Mouse (Mus musculus): ENCODE results near the gene Tada2b. TPM values are rescaled to one million over a fixed set of nuclear protein-coding genes. Genes with fewer than 3 reads are reported as not detected.

The Tada2b gene
- total RNA-seq, 1 experiment from 2014 or later = 3.7 TPM

Other genes starting within 250 kb of the Tada2b start
- 0.30 and 0.63 TPM in 2 replicates for gene Sorcs2, start 86.1 kb downstream of the Tada2b start, total RNA-seq (2017)
- gene Grpel1, start 19.3 kb downstream of the Tada2b start, total RNA-seq (2017) = 25.1 and 26.7 TPM in 2 replicates
- 0.30 TPM in 1 of 2 replicates, not detected in the other for gene Ccdc96, start 303 bp upstream of the Tada2b start, total RNA-seq (2017)
- 8.8 and 16.7 TPM in 2 replicates for gene Tbc1d14, start 109.0 kb upstream of the Tada2b start, total RNA-seq (2017)
- gene D5Ertd579e, start 211.7 kb upstream of the Tada2b start, total RNA-seq (2017) = 42.5 and 49.4 TPM in 2 replicates

Data from hematopoietic stem cell, adult 5-6 weeks (primary cell).